In the genomic region with DNA sequence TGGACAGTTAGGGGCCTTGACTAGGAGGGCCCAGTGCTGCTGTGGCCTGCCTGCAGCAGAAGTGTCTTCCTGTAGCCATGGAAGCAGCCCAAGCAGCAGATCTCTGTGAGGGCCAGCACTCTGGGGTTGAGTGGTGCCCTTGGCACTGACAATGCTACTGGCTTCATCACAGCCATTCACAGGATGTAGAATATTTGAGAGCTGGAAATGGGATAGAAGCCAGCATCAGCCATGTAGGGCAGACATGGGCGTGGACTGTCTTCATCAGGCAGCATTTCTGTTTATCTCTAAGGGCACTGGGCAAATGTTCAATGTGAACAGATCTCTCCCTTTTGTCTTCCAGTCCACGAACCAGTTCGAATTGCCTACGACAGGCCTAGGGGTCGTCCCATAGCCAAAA, we compare ENCODE assay signal across 16 mouse cellular contexts. TPM values are rescaled to one million over a fixed set of nuclear protein-coding genes. Genes with fewer than 3 reads are reported as not detected.
DNase-seq lines count a peak whose midpoint lies in the region; ATAC-seq and TF ChIP-seq lines count a peak whose summit lies in the region.
"Had no signal": no experiment of that assay in that cellular context is flagged by ENCODE, and none has a peak within 500 bp of the region (broad histone marks: within the 10 kb centered on the region; RNA-seq: fewer than 3 reads in every experiment).

No protein-coding gene starts in this region.

- intact Hi-C loops in heart, postnatal 25 days (cut with DNase I): no loop called here
- intact Hi-C loops in gastrocnemius, adult 2 months (cut with DNase I): no loop called here

- H3K4me2 ChIP-seq in liver, embryonic 16.5 days (ENCODE audit: low read depth, low read length): no peak overlapping the region
- H3K4me2 ChIP-seq: midbrain, embryonic 11.5 days had no signal

- no peak for TF ChIP-seq CTCF in gastrocnemius, adult 2 months (IDR thresholded peaks at IDR 0.05)
- TF ChIP-seq CTCF in thymus, adult 2 months (IDR thresholded peaks at IDR 0.05; ENCODE audit: borderline replicate concordance, control insufficient read depth, extremely low read depth, insufficient read depth, low read length, poor library complexity): no peak

- H3K4me3 ChIP-seq in liver, embryonic 16.5 days (ENCODE audit: low read depth, low read length): no peak overlapping the region
- no peak overlapping the region for H3K4me3 ChIP-seq in gastrocnemius, adult 2 months
- H3K4me3 ChIP-seq in thymus, adult 2 months (ENCODE audit: control insufficient read depth, insufficient read depth, low read length): no peak overlapping the region
- H3K4me3 ChIP-seq: myocyte had no signal

- ATAC-seq in liver, embryonic 16.5 days (ENCODE audit: low read depth): peak; percentile 61
- peak; percentile 70 for ATAC-seq in megakaryocyte-erythroid progenitor cell, adult 5-6 weeks (replicated peaks; ENCODE audit: low FRiP score, low TSS enrichment, poor library complexity, severe bottlenecking)
- ATAC-seq: Patski had no signal

- 41% methylated on average over 5 of the region's 5 CpGs for WGBS in liver, embryonic 16.5 days (ENCODE audit: insufficient replicate concordance)
- WGBS in thymus, adult 2 months: 96% methylated on average over 5 of the region's 5 CpGs

- no peak for TF ChIP-seq POLR2A in thymus, adult 2 months (IDR thresholded peaks at IDR 0.05; ENCODE audit: control insufficient read depth, extremely low read depth, insufficient read depth, low read length, poor library complexity)

- DNase-seq in heart, adult 8-10 months (ENCODE audit: low spot score): peak; percentile 23
- DNase-seq in heart, postnatal 25 days (ENCODE audit: low spot score): no peak
- DNase-seq in spleen, adult 12 weeks (ENCODE audit: low spot score): peak; percentile 34
- DNase-seq in spleen, postnatal 14 days (ENCODE audit: low spot score in 2 of 2): no peak
- no peak for DNase-seq in gastrocnemius, adult 2 months
- DNase-seq in thymus, adult 2 months: no peak
- DNase-seq: gastrocnemius, postnatal 25 days; layer of hippocampus, adult 9-11 months; thymus, postnatal 36 days had no signal

- H3K4me1 ChIP-seq in liver, embryonic 16.5 days (ENCODE audit: control insufficient read depth, low read depth, low read length): peaks cover 24% of the 10 kb centered on the region
- no peaks in the 10 kb centered on the region for H3K4me1 ChIP-seq in thymus, adult 2 months (replicated peaks; ENCODE audit: control insufficient read depth, insufficient read depth, low read length)

- H3K9ac ChIP-seq in liver, embryonic 16.5 days (ENCODE audit: low read depth, low read length): no peak overlapping the region

- no peaks in the 10 kb centered on the region for H3K27me3 ChIP-seq in liver, embryonic 16.5 days (ENCODE audit: control insufficient read depth, insufficient read depth, low read depth, low read length)
- H3K27me3 ChIP-seq in thymus, adult 2 months (ENCODE audit: control insufficient read depth, insufficient read depth, low read length): no peaks in the 10 kb centered on the region
- H3K27me3 ChIP-seq: Patski had no signal

- peak overlapping the region; percentile 47 for H3K27ac ChIP-seq in liver, embryonic 16.5 days (ENCODE audit: low read length)
- H3K27ac ChIP-seq in gastrocnemius, adult 2 months: no peak overlapping the region
- no peak overlapping the region for H3K27ac ChIP-seq in thymus, adult 2 months (ENCODE audit: control insufficient read depth, insufficient read depth, low read length)
- H3K27ac ChIP-seq: kidney, postnatal 0 days; stomach, postnatal 0 days had no signal

- H3K9me3 ChIP-seq in liver, embryonic 16.5 days (replicated peaks; ENCODE audit: control insufficient read depth, low read length): no peaks in the 10 kb centered on the region

- peaks cover 26% of the 10 kb centered on the region for H3K36me3 ChIP-seq in liver, embryonic 16.5 days (ENCODE audit: control insufficient read depth, insufficient read depth)
- peaks cover 54% of the 10 kb centered on the region for H3K36me3 ChIP-seq in thymus, adult 2 months (ENCODE audit: control insufficient read depth, insufficient read depth, low read length)

RNA-seq across cellular contexts. Expression of a gene that starts 24.0 kb away (rescaled TPM):
- 1 to 10 TPM; 7.8 to 9.1 (median 8.0) TPM for total RNA-seq in heart, adult 8-10 months (2022)
- 10 to 100 TPM; 12.0 to 12.3 TPM for total RNA-seq in heart, postnatal 25 days (2021)
- 3.7 and 4.7 TPM in 2 replicates for polyA plus RNA-seq in liver, embryonic 16.5 days (2015; fragmentation: Nextera tagmentation; extraction: Ambion mirVana)
- total RNA-seq in megakaryocyte-erythroid progenitor cell, adult 5-6 weeks (2014; fragmentation: Nextera tagmentation): 5.5 and 9.6 TPM in 2 replicates
- total RNA-seq in megakaryocyte-erythroid progenitor cell, adult 5-6 weeks (2017): 0.56 and 8.0 TPM in 2 replicates
- 1 to 10 TPM; 3.8 to 4.3 TPM for total RNA-seq in gastrocnemius, adult 2 months (2021)
- polyA plus RNA-seq in thymus, adult 2 months (2012; rRNA removed): 60.6 and 67.6 TPM in 2 replicates

RNA-seq across cellular contexts. Expression of a gene that starts 24.3 kb away (rescaled TPM):
- total RNA-seq in heart, adult 8-10 months (2022): 1 to 10 TPM; 6.8 to 9.0 (median 7.4) TPM
- 1 to 10 TPM; 7.6 to 8.0 TPM for total RNA-seq in heart, postnatal 25 days (2021)
- 12.1 and 12.7 TPM in 2 replicates for polyA plus RNA-seq in liver, embryonic 16.5 days (2015; fragmentation: Nextera tagmentation; extraction: Ambion mirVana)
- total RNA-seq in megakaryocyte-erythroid progenitor cell, adult 5-6 weeks (2014; fragmentation: Nextera tagmentation): 20.1 and 29.8 TPM in 2 replicates
- total RNA-seq in megakaryocyte-erythroid progenitor cell, adult 5-6 weeks (2017): 4.4 and 8.7 TPM in 2 replicates
- total RNA-seq in gastrocnemius, adult 2 months (2021): 1 to 10 TPM; 7.6 to 9.7 TPM
- 24.3 and 25.4 TPM in 2 replicates for polyA plus RNA-seq in thymus, adult 2 months (2012; rRNA removed)

RNA-seq across cellular contexts. Expression of a gene that starts 24.6 kb away (rescaled TPM):
- total RNA-seq in heart, adult 8-10 months (2022): 10 to 100 TPM; 39.4 to 47.4 (median 41.7) TPM
- total RNA-seq in heart, postnatal 25 days (2021): 10 to 100 TPM; 38.9 to 41.5 TPM
- 10.8 and 11.9 TPM in 2 replicates for polyA plus RNA-seq in liver, embryonic 16.5 days (2015; fragmentation: Nextera tagmentation; extraction: Ambion mirVana)
- total RNA-seq in megakaryocyte-erythroid progenitor cell, adult 5-6 weeks (2014; fragmentation: Nextera tagmentation): 95.2 and 99.2 TPM in 2 replicates
- 32.2 and 67.3 TPM in 2 replicates for total RNA-seq in megakaryocyte-erythroid progenitor cell, adult 5-6 weeks (2017)
- 10 to 100 TPM; 41.8 to 50.7 TPM for total RNA-seq in gastrocnemius, adult 2 months (2021)
- polyA plus RNA-seq in thymus, adult 2 months (2012; rRNA removed): 98.2 and 103 TPM in 2 replicates

RNA-seq across cellular contexts. Expression of a gene that starts 43.7 kb away (rescaled TPM):
- 10 to 100 TPM; 26.0 to 34.5 (median 31.9) TPM for total RNA-seq in heart, adult 8-10 months (2022)
- total RNA-seq in heart, postnatal 25 days (2021): 10 to 100 TPM; 24.7 to 33.8 TPM
- polyA plus RNA-seq in liver, embryonic 16.5 days (2015; fragmentation: Nextera tagmentation; extraction: Ambion mirVana): 19.8 and 21.1 TPM in 2 replicates
- total RNA-seq in megakaryocyte-erythroid progenitor cell, adult 5-6 weeks (2014; fragmentation: Nextera tagmentation): 50.3 and 54.2 TPM in 2 replicates
- total RNA-seq in megakaryocyte-erythroid progenitor cell, adult 5-6 weeks (2017): 116 and 154 TPM in 2 replicates
- total RNA-seq in gastrocnemius, adult 2 months (2021): 10 to 100 TPM; 29.9 to 30.0 TPM
- 72.1 and 75.4 TPM in 2 replicates for polyA plus RNA-seq in thymus, adult 2 months (2012; rRNA removed)

RNA-seq across cellular contexts. Expression of a gene that starts 43.7 kb away (rescaled TPM):
- total RNA-seq in heart, adult 8-10 months (2022): 100 to 1,000 TPM; 148 to 165 (median 161) TPM
- 100 to 1,000 TPM; 145 to 159 TPM for total RNA-seq in heart, postnatal 25 days (2021)
- 195 and 209 TPM in 2 replicates for polyA plus RNA-seq in liver, embryonic 16.5 days (2015; fragmentation: Nextera tagmentation; extraction: Ambion mirVana)
- total RNA-seq in megakaryocyte-erythroid progenitor cell, adult 5-6 weeks (2014; fragmentation: Nextera tagmentation): 127 and 153 TPM in 2 replicates
- total RNA-seq in megakaryocyte-erythroid progenitor cell, adult 5-6 weeks (2017): 56.3 and 64.1 TPM in 2 replicates
- total RNA-seq in gastrocnemius, adult 2 months (2021): 100 to 1,000 TPM; 118 to 128 TPM
- polyA plus RNA-seq in thymus, adult 2 months (2012; rRNA removed): 397 and 454 TPM in 2 replicates

Comparison
In these comparisons a context has a peak if more than half of its experiments do, and no peak if none do; other contexts are left out.
1. DNase-seq: peak in heart, adult 8-10 months (single experiment) and spleen, adult 12 weeks (single experiment); none in heart, postnatal 25 days (single experiment), spleen, postnatal 14 days (0 of 2), gastrocnemius, adult 2 months (single experiment) and thymus, adult 2 months (single experiment).